Mouse (Mus musculus) kidney, adult 2 months (tissue): ENCODE data around the gene Mgat4a.

Experiments used
- CTCF ChIP-seq: fragments of 200-500 bp; conservative IDR thresholded peaks from 2 replicates; pipeline ENCODE4 v1.5.1; 2011; ENCODE audit warnings: low read depth, mild to moderate bottlenecking, control low read depth, low read length, moderate library complexity, mixed read lengths; ENCODE audit not compliant: insufficient read depth, insufficient read length
- POLR2A ChIP-seq: fragments of 200-500 bp; IDR thresholded peaks from one replicate; pipeline ENCODE4 v1.6.1; 2011; ENCODE audit warnings: low read depth, low read length, control low read depth

DNA sequence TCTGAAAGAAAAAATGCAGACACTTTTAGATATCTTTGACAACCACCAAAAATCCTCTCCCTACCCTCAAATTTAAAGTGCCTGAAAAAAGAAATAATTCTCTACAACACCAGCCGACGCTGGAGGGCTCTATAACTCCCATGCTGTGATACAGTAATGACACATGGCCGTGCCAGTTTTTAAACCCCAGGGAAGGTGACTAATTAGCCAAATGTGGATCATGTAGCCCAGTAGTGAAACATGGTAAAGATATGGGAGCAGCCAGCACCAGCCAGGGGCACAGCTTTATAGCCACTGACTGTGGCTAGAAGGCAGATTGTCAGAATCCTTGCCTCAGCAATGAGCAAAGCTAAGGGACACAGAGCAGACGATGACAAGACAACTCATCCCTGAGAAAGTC is 19.5 kb upstream of the Mgat4a start:
- TF ChIP-seq POLR2A (no peak), CTCF (no peak)
